Mouse (Mus musculus) heart, adult 2 months (tissue): ENCODE measurements around the gene Xpo5. TPM values are rescaled to one million over a fixed set of nuclear protein-coding genes. Genes with fewer than 3 reads are reported as not detected.

Source experiments
- DNase-seq, 2 experiments: peaks; one replicate each; pipeline ENCODE4 v3.0.0; 2021
- H3K27ac ChIP-seq: fragments of 200-600 bp; 2 replicates; pipeline ENCODE4 v1.8.1; 2022
- H3K27me3 ChIP-seq: fragments of 200-500 bp; 2 replicates; pipeline ENCODE4 v1.6.1; 2012; ENCODE audit warnings: mild to moderate bottlenecking, low read length, inconsistent platforms, mixed read lengths; ENCODE audit not compliant: control insufficient read depth, insufficient read depth
- H3K36me3 ChIP-seq: fragments of 200-500 bp; 2 replicates; pipeline ENCODE4 v1.6.1; 2012; ENCODE audit warnings: low read length, inconsistent platforms; ENCODE audit not compliant: control insufficient read depth, insufficient read depth
- H3K4me1 ChIP-seq: fragments of 200-500 bp; 2 replicates; pipeline ENCODE4 v1.6.1; 2011; ENCODE audit warnings: low read length; ENCODE audit not compliant: control insufficient read depth, insufficient read depth
- H3K4me3 ChIP-seq: fragments of 200-600 bp; 2 replicates; pipeline ENCODE4 v1.8.1; 2022
- H3K79me2 ChIP-seq: fragments of 200-500 bp; replicated peaks from 2 replicates; pipeline ENCODE4 v1.6.1; 2012; ENCODE audit warnings: mild to moderate bottlenecking, inconsistent platforms, low read length, moderate library complexity, mixed read lengths; ENCODE audit not compliant: control insufficient read depth, insufficient read depth
- H3K9ac ChIP-seq: fragments of 200-500 bp; 2 replicates; pipeline ENCODE4 v1.6.1; 2012; ENCODE audit warnings: low read depth, mild to moderate bottlenecking, control low read depth, inconsistent platforms, low read length, mixed read lengths
- CTCF ChIP-seq: fragments of 200-600 bp; IDR thresholded peaks from 2 replicates; pipeline ENCODE4 v1.8.1; 2022; ENCODE audit warnings: antibody characterized with exemption, mild to moderate bottlenecking, moderate library complexity
- EP300 ChIP-seq: fragments of 200-500 bp; IDR thresholded peaks from 2 replicates; pipeline ENCODE4 v1.6.1; 2011; ENCODE audit warnings: low read depth, low read length, control low read depth; ENCODE audit not compliant: insufficient read depth
- POLR2A ChIP-seq: fragments of 200-500 bp; IDR thresholded peaks from 2 replicates; pipeline ENCODE4 v1.6.1; 2011; ENCODE audit warnings: mild to moderate bottlenecking, low read depth, low read length, control low read depth; ENCODE audit not compliant: insufficient read depth
- WGBS: fragments of 180-500 bp; shearing (Covaris S2); methylation state at CpG from one replicate; pipeline ENCODE4 v1.1.7; 2018; 5-methylcytosine and 5-hydroxymethylcytosine counted together
- intact Hi-C: fragments of 180-260 bp; cut with DNase I; formaldehyde crosslinking; loops from one replicate; pipeline ENCODE4 v1.15.1; 2025
- polyA plus RNA-seq: library from polyadenylated mRNA; depleted of rRNA; stranded (reverse); fragments of >200 nt; gene quantifications from 2 replicates; pipeline ENCODE4 v1.2.3, GENCODE M21; 2012
- total RNA-seq, 2 experiments: library from RNA; stranded (reverse); gene quantifications; 2 replicates each; pipeline ENCODE4 v1.2.3; 2021

The Xpo5 gene
- total and polyA plus RNA-seq, 3 experiments: 14.2 to 22.0 (median 21.5) TPM

GRCm38 (mm10) chr17:46168318-46168717 is 34.3 kb upstream of the Xpo5 start:
- TF ChIP-seq CTCF (no peak), POLR2A (no peak)
- no peak overlapping the region for H3K4me3 ChIP-seq
- H3K9ac ChIP-seq: no peak overlapping the region
- no peaks in the 10 kb centered on the region for H3K27me3 ChIP-seq
- H3K27ac ChIP-seq: peak overlapping the region; percentile 20
- peak in 1 of 2 experiments; percentile 23 for DNase-seq
- 13% methylated on average over 5 of the region's 5 CpGs for WGBS
- H3K4me1 ChIP-seq: peaks cover 5% of the 10 kb centered on the region
- H3K36me3 ChIP-seq: no peaks in the 10 kb centered on the region; the same call in 1 of the 2 replicates
- H3K79me2 ChIP-seq: no peaks in the 10 kb centered on the region
- intact Hi-C loops: loop anchor here (5.0 to 10.0 kb wide), 2 partner anchors 34 to 434 kb away; partner anchors contain the start of genes 1600014C23Rik, Polh and Xpo5

DNA sequence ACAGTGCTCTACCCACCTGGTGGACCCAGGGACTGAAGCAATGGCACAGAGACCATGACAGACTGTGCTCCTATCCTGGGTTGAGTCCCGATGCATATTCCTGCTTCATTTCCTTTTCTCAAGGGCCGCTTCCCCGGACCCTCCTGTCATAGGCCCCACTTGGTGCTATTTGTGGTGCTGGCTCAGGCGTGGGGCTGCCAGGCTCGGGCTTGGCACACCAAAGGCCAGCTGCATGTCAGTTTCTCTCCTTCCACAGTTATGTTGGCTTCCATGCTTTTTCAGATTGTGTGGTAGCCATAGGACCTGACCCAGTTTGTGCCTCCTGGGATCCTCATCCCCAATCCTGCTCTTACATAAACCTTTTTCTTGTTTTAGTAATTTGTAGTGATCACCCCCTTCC is 33.8 kb upstream of the Xpo5 start:
- no peaks in the 10 kb centered on the region; the same call in 1 of the 2 replicates for H3K36me3 ChIP-seq
- no peak overlapping the region for H3K4me3 ChIP-seq
- no peak overlapping the region for H3K9ac ChIP-seq
- peak in 1 of 2 experiments; percentile 21 for DNase-seq
- peak overlapping the region; percentile 20 for H3K27ac ChIP-seq
- TF ChIP-seq POLR2A (no peak), EP300 (no peak), CTCF (no peak)
- intact Hi-C loops: loop anchor here (5.0 to 10.0 kb wide), 2 partner anchors 34 to 434 kb away; partner anchors contain the start of genes 1600014C23Rik, Polh and Xpo5
- WGBS: 68% methylated on average over 5 of the region's 5 CpGs
- H3K27me3 ChIP-seq: no peaks in the 10 kb centered on the region
- H3K79me2 ChIP-seq: no peaks in the 10 kb centered on the region
- H3K4me1 ChIP-seq: peaks cover 3% of the 10 kb centered on the region

DNA sequence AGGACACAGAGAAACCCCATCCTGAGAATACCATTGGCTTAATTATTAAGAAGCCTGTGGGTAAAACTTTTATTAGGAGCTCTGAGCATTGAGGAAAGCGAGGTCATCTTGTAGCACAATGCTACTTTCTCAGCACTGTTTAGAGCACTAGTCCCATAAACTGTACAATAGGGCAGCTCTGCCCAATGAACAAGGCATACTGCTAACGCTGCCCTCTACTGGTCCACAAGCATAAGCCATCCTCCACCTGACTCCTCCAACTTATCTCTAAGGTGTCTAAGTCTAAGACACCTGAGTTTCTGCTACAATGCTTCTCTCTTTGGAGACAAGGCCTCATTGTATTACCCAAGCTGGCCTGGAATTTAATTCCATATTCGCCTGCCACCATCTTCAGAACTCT is 32.0 kb upstream of the Xpo5 start:
- no peaks in the 10 kb centered on the region for H3K27me3 ChIP-seq
- intact Hi-C loops: no loop called here
- no peaks in the 10 kb centered on the region; the same call in 1 of the 2 replicates for H3K36me3 ChIP-seq
- H3K27ac ChIP-seq: no peak overlapping the region
- 78% methylated on average over 3 of the region's 3 CpGs for WGBS
- no peaks in the 10 kb centered on the region for H3K79me2 ChIP-seq
- no peak for DNase-seq
- TF ChIP-seq POLR2A: no peak
- peak; percentile 82 for TF ChIP-seq CTCF
- TF ChIP-seq EP300: 0 out of 2 replicates have a peak, but pooled peaks have one; percentile 17
- H3K9ac ChIP-seq: no peak overlapping the region
- peaks cover 3% of the 10 kb centered on the region for H3K4me1 ChIP-seq
- H3K4me3 ChIP-seq: no peak overlapping the region

DNA sequence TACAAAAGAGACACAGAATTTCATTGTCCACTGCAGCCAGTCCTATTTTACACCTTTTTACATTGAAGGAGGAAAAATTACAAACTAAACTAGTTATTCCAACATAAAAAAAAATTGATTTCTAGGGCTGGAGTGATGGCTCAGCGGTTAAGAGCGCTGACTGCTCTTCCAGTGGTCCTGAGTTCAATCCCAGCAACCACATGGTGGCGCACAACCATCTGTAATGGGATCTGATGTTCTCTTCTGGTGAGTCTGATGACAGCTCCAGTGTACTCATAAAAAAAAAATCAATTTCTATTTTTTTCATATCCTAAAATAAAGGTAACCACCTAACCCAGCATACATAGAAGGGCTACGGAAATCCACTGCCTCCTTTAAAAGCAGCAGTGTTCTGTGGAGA is 20.3 kb upstream of the Xpo5 start:
- Histone ChIP-seq H3K36me3 (no peaks in the 10 kb centered on the region), H3K79me2 (no peaks in the 10 kb centered on the region), H3K4me3 (no peak overlapping the region), H3K9ac (no peak overlapping the region), H3K4me1 (no peaks in the 10 kb centered on the region), H3K27ac (no peak overlapping the region), H3K27me3 (no peaks in the 10 kb centered on the region)
- TF ChIP-seq EP300: no peak
- TF ChIP-seq CTCF: peak; percentile 55
- no peak for TF ChIP-seq POLR2A
- intact Hi-C loops: no loop called here
- no peak for DNase-seq
- 92% methylated on average over 4 of the region's 4 CpGs for WGBS

DNA sequence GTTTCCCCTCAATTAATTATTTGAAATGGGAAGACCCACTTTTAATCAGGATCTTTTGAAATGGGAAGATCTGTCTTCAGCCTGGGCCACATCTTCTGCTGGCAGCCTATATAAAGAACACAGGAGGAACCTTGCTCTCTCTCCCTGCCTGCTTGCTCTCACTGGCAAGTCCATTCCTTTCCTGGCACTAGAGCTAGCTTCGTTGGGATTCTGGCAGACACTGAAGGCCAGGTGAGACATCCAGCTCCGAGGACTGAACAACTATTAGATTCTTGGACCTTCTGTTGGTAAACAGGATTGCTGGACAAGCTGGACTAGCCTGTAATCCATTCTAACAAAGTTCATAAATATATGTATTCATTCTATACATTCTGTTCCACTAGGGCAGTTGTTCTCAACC is 13.8 kb upstream of the Xpo5 start:
- intact Hi-C loops: no loop called here
- Histone ChIP-seq H3K27ac (no peak overlapping the region), H3K9ac (no peak overlapping the region), H3K27me3 (no peaks in the 10 kb centered on the region), H3K79me2 (no peaks in the 10 kb centered on the region), H3K36me3 (no peaks in the 10 kb centered on the region), H3K4me3 (no peak overlapping the region), H3K4me1 (no peaks in the 10 kb centered on the region)
- WGBS: 82% methylated on average over 2 of the region's 2 CpGs
- no peak for DNase-seq
- TF ChIP-seq EP300 (no peak), POLR2A (no peak), CTCF (no peak)

- no peak for TF ChIP-seq CTCF
- TF ChIP-seq EP300: no peak
- no peak for TF ChIP-seq POLR2A
- Histone ChIP-seq H3K4me3 (no peak overlapping the region), H3K27ac (no peak overlapping the region), H3K4me1 (peaks cover 2% of the 10 kb centered on the region), H3K27me3 (no peaks in the 10 kb centered on the region), H3K36me3 (peaks cover 7% of the 10 kb centered on the region), H3K79me2 (no peaks in the 10 kb centered on the region), H3K9ac (no peak overlapping the region)
- no peak for DNase-seq
- intact Hi-C loops: loop anchor here (5.0 kb wide), 1 partner anchor 34 kb away; no protein-coding TSS in a partner anchor
- WGBS: 30% methylated on average over 6 of the region's 6 CpGs
Measured at GRCm38 (mm10) chr17:46201151-46201550, 1.4 kb upstream of the Xpo5 start.
